Mouse (Mus musculus) forelimb bud, embryonic 11.5 days (tissue): ENCODE data around the gene Ddx5.
"Not testable (repeated sequence)": the region's sequence is repeated elsewhere in the genome, so short reads cannot be mapped to it uniquely, and the experiment has no call there.

Experiments used
- DNase-seq: peaks from one replicate; pipeline ENCODE4 v3.0.0-alpha.2; 2012; ENCODE audit warnings: low read depth, low spot score

The Ddx5 gene

GRCm38 (mm10) chr11:106788775-106789459 lies at the start of gene Ddx5, which contains the start of gene Cep95:
TSS of gene Ddx5 (minus strand) at chr11:106789185.
TSS of gene Cep95 (plus strand) at chr11:106789252.
- DNase-seq = peak; percentile 97

- DNase-seq = no peak
These were observed 39.1 kb upstream of the Ddx5 start for GRCm38 (mm10) chr11:106828079-106828478.

- DNase-seq = no peak
These were observed 35.4 kb upstream of the Ddx5 start for GRCm38 (mm10) chr11:106824403-106824802.

- DNase-seq = no peak
These were observed 34.8 kb upstream of the Ddx5 start for GRCm38 (mm10) chr11:106823741-106824140.

- DNase-seq = no peak
These were observed 33.9 kb upstream of the Ddx5 start for GRCm38 (mm10) chr11:106822911-106823310.

GRCm38 (mm10) chr11:106822491-106822890 lies 33.5 kb upstream of the Ddx5 start:
- DNase-seq = no peak

- no peak for DNase-seq
These were observed 32.4 kb upstream of the Ddx5 start for GRCm38 (mm10) chr11:106821397-106821796.

GRCm38 (mm10) chr11:106820972-106821371 lies 32.0 kb upstream of the Ddx5 start:
- no peak for DNase-seq

GRCm38 (mm10) chr11:106820252-106820651 lies 31.3 kb upstream of the Ddx5 start:
- DNase-seq = no peak

- DNase-seq = no peak
These were observed 30.6 kb upstream of the Ddx5 start for GRCm38 (mm10) chr11:106819595-106819994.

GRCm38 (mm10) chr11:106818341-106818740 lies 29.4 kb upstream of the Ddx5 start:
- no peak for DNase-seq

GRCm38 (mm10) chr11:106817808-106818207 lies 28.8 kb upstream of the Ddx5 start:
- no peak for DNase-seq

- no peak for DNase-seq
These were observed 28.2 kb upstream of the Ddx5 start for GRCm38 (mm10) chr11:106817156-106817555.

GRCm38 (mm10) chr11:106816316-106816715 lies 27.3 kb upstream of the Ddx5 start:
- no peak for DNase-seq

GRCm38 (mm10) chr11:106815761-106816160 lies 26.8 kb upstream of the Ddx5 start:
- no peak for DNase-seq

GRCm38 (mm10) chr11:106815331-106815730 lies 26.3 kb upstream of the Ddx5 start:
- DNase-seq = no peak

- DNase-seq = no peak
These were observed 25.8 kb upstream of the Ddx5 start for GRCm38 (mm10) chr11:106814601-106815320.

GRCm38 (mm10) chr11:106812410-106813136 lies 23.6 kb upstream of the Ddx5 start:
- no peak for DNase-seq

- not testable (repeated sequence) for DNase-seq
These were observed 18.5 kb upstream of the Ddx5 start for GRCm38 (mm10) chr11:106807442-106807841.

GRCm38 (mm10) chr11:106802069-106802627 lies 13.2 kb upstream of the Ddx5 start:
- DNase-seq = no peak

- DNase-seq = no peak
These were observed 6.7 kb upstream of the Ddx5 start for GRCm38 (mm10) chr11:106795679-106796078.

- no peak for DNase-seq
These were observed 4.9 kb upstream of the Ddx5 start for GRCm38 (mm10) chr11:106793846-106794245.
